Mouse (Mus musculus): ENCODE results near the gene Sdhaf3. TPM values are rescaled to one million over a fixed set of nuclear protein-coding genes. Genes with fewer than 3 reads are reported as not detected.
"Not testable (repeated sequence)": the region's sequence is repeated elsewhere in the genome, so short reads cannot be mapped to it uniquely, and the experiment has no call there.

The Sdhaf3 gene
- polyA plus RNA-seq, 1 experiment from 2014 or later: 4.3 TPM

GRCm38 (mm10) chr6:6947650-6948049 is 8.2 kb upstream of the Sdhaf3 start:
- Histone ChIP-seq H3K27me3 (no peaks in the 10 kb centered on the region), H3K9me3 (replicated peaks) (no peaks in the 10 kb centered on the region), H3K9ac (no peak overlapping the region), H3K4me1 (replicated peaks) (no peaks in the 10 kb centered on the region), H3K4me3 (no peak overlapping the region), H3K4me2 (no peak overlapping the region), H3K27ac (no peak overlapping the region), H3K36me3 (no peaks in the 10 kb centered on the region)
- no peak for ATAC-seq (replicated peaks; ENCODE audit: insufficient number of reproducible peaks, insufficient read depth, low FRiP score, low read depth)
- WGBS: 0% methylated on average over 1 of the region's 1 CpGs

DNA sequence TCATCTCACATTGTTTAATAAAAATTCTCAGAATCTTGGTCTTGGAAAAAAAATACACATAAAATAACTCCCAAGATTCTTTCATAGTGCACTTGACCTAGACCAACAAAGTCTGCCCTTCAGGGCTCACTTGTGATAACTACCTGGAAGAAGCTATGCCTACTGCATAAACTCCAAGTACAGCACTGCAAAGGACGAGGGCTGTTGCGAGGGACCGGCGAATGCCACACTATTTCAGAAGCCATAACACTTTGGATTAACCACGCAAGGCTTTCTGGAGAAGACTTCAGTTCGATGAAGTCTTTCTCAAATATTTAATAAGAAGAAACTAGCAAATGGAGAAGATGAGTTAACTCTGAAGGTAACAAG is 425 bp upstream of the Sdhaf3 start:
- peak overlapping the region; percentile 78 for H3K27ac ChIP-seq
- H3K9ac ChIP-seq: peak overlapping the region; percentile 48; the same call in 1 of the 2 replicates
- no peaks in the 10 kb centered on the region for H3K27me3 ChIP-seq
- peak overlapping the region; percentile 90 for H3K4me3 ChIP-seq
- no peak for ATAC-seq (replicated peaks; ENCODE audit: insufficient number of reproducible peaks, insufficient read depth, low FRiP score, low read depth)
- no peaks in the 10 kb centered on the region for H3K36me3 ChIP-seq
- peaks cover 3% of the 10 kb centered on the region; the same call in 1 of the 2 replicates for H3K4me1 ChIP-seq (replicated peaks)
- 50% methylated on average over 6 of the region's 6 CpGs for WGBS
- peak overlapping the region; percentile 81 for H3K4me2 ChIP-seq
- no peaks in the 10 kb centered on the region for H3K9me3 ChIP-seq (replicated peaks)

DNA sequence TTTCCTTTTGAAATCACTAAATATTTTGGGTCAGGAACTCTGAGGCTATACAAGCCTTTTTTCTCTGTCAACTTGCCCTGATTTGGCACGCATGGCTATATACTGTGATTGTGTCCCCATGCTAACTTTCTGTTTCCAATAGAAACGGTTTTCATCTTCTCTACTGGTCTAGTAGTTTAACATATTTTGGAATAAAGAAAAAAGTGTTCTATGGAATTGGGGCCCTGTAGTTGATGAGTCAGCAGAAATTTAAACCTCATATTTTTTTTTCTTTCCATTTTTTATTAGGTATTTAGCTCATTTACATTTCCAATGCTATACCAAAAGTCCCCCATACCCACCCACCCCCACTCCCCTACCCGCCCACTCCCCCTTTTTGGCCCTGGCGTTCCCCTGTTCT is 3.4 kb downstream of the Sdhaf3 start:
- 77% methylated on average over 2 of the region's 4 CpGs for WGBS
- ATAC-seq (replicated peaks; ENCODE audit: insufficient number of reproducible peaks, insufficient read depth, low FRiP score, low read depth); H3K27me3 ChIP-seq; H3K9ac ChIP-seq; H3K27ac ChIP-seq; H3K36me3 ChIP-seq; H3K4me2 ChIP-seq; H3K4me3 ChIP-seq; H3K4me1 ChIP-seq (replicated peaks); H3K9me3 ChIP-seq (replicated peaks): not testable (repeated sequence)

- Histone ChIP-seq H3K4me1 (replicated peaks) (no peaks in the 10 kb centered on the region), H3K27me3 (no peaks in the 10 kb centered on the region), H3K9ac (no peak overlapping the region), H3K36me3 (no peaks in the 10 kb centered on the region), H3K4me3 (no peak overlapping the region), H3K4me2 (no peak overlapping the region), H3K27ac (no peak overlapping the region), H3K9me3 (replicated peaks) (no peaks in the 10 kb centered on the region)
- ATAC-seq (replicated peaks; ENCODE audit: insufficient number of reproducible peaks, insufficient read depth, low FRiP score, low read depth): no peak
- 61% methylated on average over 4 of the region's 4 CpGs for WGBS
Observed at GRCm38 (mm10) chr6:6997226-6997946, 41.6 kb downstream of the Sdhaf3 start.

- WGBS: 92% methylated on average over 1 of the region's 1 CpGs
Observed at GRCm38 (mm10) chr6:6997956-6998355, 42.2 kb downstream of the Sdhaf3 start.

GRCm38 (mm10) chr6:6999015-6999414 is 43.2 kb downstream of the Sdhaf3 start:
- 87% methylated on average over 3 of the region's 3 CpGs for WGBS
- Histone ChIP-seq H3K27me3 (no peaks in the 10 kb centered on the region), H3K9me3 (replicated peaks) (no peaks in the 10 kb centered on the region), H3K36me3 (no peaks in the 10 kb centered on the region), H3K9ac (no peak overlapping the region), H3K27ac (no peak overlapping the region), H3K4me1 (replicated peaks) (no peaks in the 10 kb centered on the region), H3K4me3 (no peak overlapping the region), H3K4me2 (no peak overlapping the region)
- ATAC-seq (replicated peaks; ENCODE audit: insufficient number of reproducible peaks, insufficient read depth, low FRiP score, low read depth): no peak

More at GRCm38 (mm10) chr6:6997956-6998355, 42.2 kb downstream of the Sdhaf3 start:
- ATAC-seq (replicated peaks; ENCODE audit: insufficient number of reproducible peaks, insufficient read depth, low FRiP score, low read depth): no peak
- Histone ChIP-seq H3K36me3 (no peaks in the 10 kb centered on the region), H3K4me1 (replicated peaks) (no peaks in the 10 kb centered on the region), H3K9ac (no peak overlapping the region), H3K27me3 (no peaks in the 10 kb centered on the region), H3K9me3 (replicated peaks) (no peaks in the 10 kb centered on the region), H3K27ac (no peak overlapping the region), H3K4me2 (no peak overlapping the region), H3K4me3 (no peak overlapping the region)

GRCm38 (mm10) chr6:7003085-7003484 is 47.3 kb downstream of the Sdhaf3 start:
- H3K27ac ChIP-seq: no peak overlapping the region
- no peak for ATAC-seq (replicated peaks; ENCODE audit: insufficient number of reproducible peaks, insufficient read depth, low FRiP score, low read depth)
- no peaks in the 10 kb centered on the region for H3K4me1 ChIP-seq (replicated peaks)
- no peak overlapping the region for H3K4me2 ChIP-seq
- WGBS: 62% methylated on average over 4 of the region's 4 CpGs
- no peaks in the 10 kb centered on the region for H3K36me3 ChIP-seq
- no peaks in the 10 kb centered on the region for H3K27me3 ChIP-seq
- no peak overlapping the region for H3K9ac ChIP-seq
- H3K4me3 ChIP-seq: no peak overlapping the region
- H3K9me3 ChIP-seq (replicated peaks): no peaks in the 10 kb centered on the region

GRCm38 (mm10) chr6:7004005-7004404 is 48.2 kb downstream of the Sdhaf3 start:
- H3K27ac ChIP-seq: no peak overlapping the region
- no peaks in the 10 kb centered on the region for H3K9me3 ChIP-seq (replicated peaks)
- no peaks in the 10 kb centered on the region for H3K4me1 ChIP-seq (replicated peaks)
- 58% methylated on average over 2 of the region's 2 CpGs for WGBS
- H3K4me2 ChIP-seq: no peak overlapping the region
- no peak overlapping the region for H3K4me3 ChIP-seq
- no peak overlapping the region for H3K9ac ChIP-seq
- ATAC-seq (replicated peaks; ENCODE audit: insufficient number of reproducible peaks, insufficient read depth, low FRiP score, low read depth): no peak
- H3K36me3 ChIP-seq: no peaks in the 10 kb centered on the region
- no peaks in the 10 kb centered on the region for H3K27me3 ChIP-seq

DNA sequence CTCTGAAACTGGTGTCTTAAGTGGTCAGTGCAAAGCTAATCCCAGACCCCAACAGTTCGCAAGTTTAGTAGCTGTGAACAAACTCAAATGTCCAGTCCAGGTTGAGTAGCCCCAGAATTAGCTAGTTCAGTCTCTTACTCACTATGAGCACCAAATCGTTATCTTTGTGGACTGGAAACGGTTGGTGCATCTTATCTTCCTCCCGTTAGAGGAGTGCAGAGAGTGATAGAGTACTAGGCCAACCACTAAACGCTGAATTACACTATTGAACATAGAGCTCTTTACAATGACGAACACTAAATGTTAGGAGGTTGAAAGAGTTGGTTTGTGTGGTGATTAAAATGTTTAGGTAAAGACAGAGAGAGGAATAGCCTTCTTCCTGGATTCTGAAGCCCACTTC is 82.3 kb downstream of the Sdhaf3 start:
- Histone ChIP-seq H3K9ac (no peak overlapping the region), H3K36me3 (no peaks in the 10 kb centered on the region), H3K9me3 (replicated peaks) (no peaks in the 10 kb centered on the region), H3K4me3 (no peak overlapping the region), H3K4me2 (no peak overlapping the region), H3K27me3 (no peaks in the 10 kb centered on the region), H3K4me1 (replicated peaks) (no peaks in the 10 kb centered on the region), H3K27ac (no peak overlapping the region)
- ATAC-seq (replicated peaks; ENCODE audit: insufficient number of reproducible peaks, insufficient read depth, low FRiP score, low read depth): no peak
- 66% methylated on average over 6 of the region's 6 CpGs for WGBS

- Histone ChIP-seq H3K9me3 (replicated peaks) (no peaks in the 10 kb centered on the region), H3K4me1 (replicated peaks) (no peaks in the 10 kb centered on the region), H3K4me3 (no peak overlapping the region), H3K9ac (no peak overlapping the region), H3K27ac (no peak overlapping the region), H3K4me2 (no peak overlapping the region), H3K36me3 (no peaks in the 10 kb centered on the region), H3K27me3 (no peaks in the 10 kb centered on the region)
- 84% methylated on average over 5 of the region's 5 CpGs for WGBS
- ATAC-seq (replicated peaks; ENCODE audit: insufficient number of reproducible peaks, insufficient read depth, low FRiP score, low read depth): no peak
Observed at GRCm38 (mm10) chr6:7038835-7039234, 83.0 kb downstream of the Sdhaf3 start.

DNA sequence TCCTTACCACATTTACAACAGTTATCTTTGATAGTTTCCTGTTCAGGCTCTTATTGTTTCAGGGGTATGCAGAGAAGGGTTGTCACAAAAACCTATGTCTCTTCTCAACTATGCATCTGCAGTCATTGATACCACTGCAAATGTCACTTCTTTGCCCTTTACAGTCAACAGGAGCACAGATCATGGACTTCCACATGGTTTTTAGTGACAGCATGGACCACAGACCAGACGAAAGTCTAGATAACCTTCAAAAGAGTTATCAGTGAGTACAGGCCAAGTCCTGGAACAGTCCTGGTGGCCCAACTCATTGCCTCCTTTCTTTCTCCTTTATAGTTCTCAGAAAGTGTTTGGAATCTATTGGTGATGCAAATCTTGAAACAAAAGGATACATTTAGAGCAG is 86.1 kb downstream of the Sdhaf3 start:
- 54% methylated on average over 1 of the region's 1 CpGs for WGBS
- Histone ChIP-seq H3K27ac (no peak overlapping the region), H3K4me2 (no peak overlapping the region), H3K36me3 (no peaks in the 10 kb centered on the region), H3K4me3 (no peak overlapping the region), H3K9me3 (replicated peaks) (no peaks in the 10 kb centered on the region), H3K9ac (no peak overlapping the region), H3K27me3 (no peaks in the 10 kb centered on the region), H3K4me1 (replicated peaks) (no peaks in the 10 kb centered on the region)
- no peak for ATAC-seq (replicated peaks; ENCODE audit: insufficient number of reproducible peaks, insufficient read depth, low FRiP score, low read depth)

- ATAC-seq (replicated peaks; ENCODE audit: insufficient number of reproducible peaks, insufficient read depth, low FRiP score, low read depth): no peak
- Histone ChIP-seq H3K36me3 (no peaks in the 10 kb centered on the region), H3K27me3 (no peaks in the 10 kb centered on the region), H3K4me2 (no peak overlapping the region), H3K4me3 (no peak overlapping the region), H3K9me3 (replicated peaks) (no peaks in the 10 kb centered on the region), H3K4me1 (replicated peaks) (no peaks in the 10 kb centered on the region), H3K9ac (no peak overlapping the region), H3K27ac (no peak overlapping the region)
- 87% methylated on average over 3 of the region's 3 CpGs for WGBS
Observed at GRCm38 (mm10) chr6:7062819-7063218, 107.0 kb downstream of the Sdhaf3 start.

Measured in heart, embryonic 15.5 days (tissue).